Mouse (Mus musculus): Measurements from ENCODE around the gene Etnk2.
A peak's percentile ranks its signal among the peaks of the same experiment; 100 is the strongest.

DNA sequence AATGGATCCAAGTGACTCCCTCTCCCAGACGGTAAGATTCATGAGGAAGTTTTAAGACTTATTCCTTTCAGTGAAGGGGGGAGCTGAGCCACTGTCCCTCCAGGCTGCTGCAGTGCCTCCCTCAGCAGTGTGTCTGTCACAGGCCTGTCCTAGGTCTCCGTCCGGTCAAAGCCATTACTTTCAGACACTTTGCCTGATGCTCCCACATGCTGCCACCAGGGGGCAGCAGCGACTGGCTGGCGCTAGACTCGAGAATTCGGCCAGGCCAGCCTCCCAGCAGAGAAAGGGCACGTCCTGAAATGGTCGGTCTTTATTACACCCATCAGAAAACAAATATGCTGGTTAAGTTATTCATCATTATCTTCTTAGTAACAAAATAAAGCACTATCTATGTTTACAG is 18.6 kb downstream of the Etnk2 start:
- peak; percentile 97 for TF ChIP-seq CTCF (IDR thresholded peaks at IDR 0.05; ENCODE audit: control insufficient read depth, insufficient read depth, insufficient replicate concordance, low read depth, low read length)
- TF ChIP-seq POLR2A (IDR thresholded peaks at IDR 0.05; ENCODE audit: control insufficient read depth, low read depth, low read length) = no peak
